Mouse (Mus musculus): Measurements from ENCODE around the gene Hoxa2. TPM values are rescaled to one million over a fixed set of nuclear protein-coding genes. Genes with fewer than 3 reads are reported as not detected.
A peak's percentile ranks its signal among the peaks of the same experiment; 100 is the strongest.

Gene Hoxa2
- total and polyA plus RNA-seq, 3 experiments = 0.26 TPM; not detected in 2

GRCm38 (mm10) chr6:52211961-52212360 is 47.3 kb upstream of the Hoxa2 start:
- peak overlapping the region; percentile 52 to 57 (median 53) for H3K4me3 ChIP-seq (replicated peaks in 1 of 3; ENCODE audit: low read depth in 2 of 3, low read length in 2 of 3, poor library complexity in 1 of 3)
- DNase-seq (ENCODE audit: extremely low read depth) = no peak
- peaks cover 24% of the 10 kb centered on the region for H3K9me3 ChIP-seq (replicated peaks; ENCODE audit: low read length)
- TF ChIP-seq MXI1 (IDR thresholded peaks at IDR 0.05; ENCODE audit: low read depth, low read length) (no peak), RCOR1 (conservative IDR thresholded peaks at IDR 0.05; ENCODE audit: low read depth, low read length) (no peak), MAZ (IDR thresholded peaks at IDR 0.05; ENCODE audit: low read depth, low read length) (no peak), ZNF384 (IDR thresholded peaks at IDR 0.05; ENCODE audit: low read depth, low read length) (no peak), TBP (conservative IDR thresholded peaks at IDR 0.05; ENCODE audit: low read depth, low read length) (no peak), ETS1 (conservative IDR thresholded peaks at IDR 0.05; ENCODE audit: low read depth, low read length) (no peak), MAX (IDR thresholded peaks at IDR 0.05; ENCODE audit: low read length) (no peak), CTCF (conservative IDR thresholded peaks at IDR 0.05 in 1 of 2, IDR thresholded peaks at IDR 0.05 in 1 of 2; ENCODE audit: low read depth in 2 of 2, low read length in 2 of 2) (no peak), ZC3H11A (IDR thresholded peaks at IDR 0.05; ENCODE audit: low read depth, low read length) (no peak), CHD1 (IDR thresholded peaks at IDR 0.05; ENCODE audit: low read depth, low read length) (no peak), JUND (conservative IDR thresholded peaks at IDR 0.05; ENCODE audit: low read depth, low read length) (no peak), NELFE (IDR thresholded peaks at IDR 0.05; ENCODE audit: low read depth, low read length) (no peak), HCFC1 (IDR thresholded peaks at IDR 0.05; ENCODE audit: low read depth, low read length) (no peak), GABPA (IDR thresholded peaks at IDR 0.05; ENCODE audit: insufficient replicate concordance, low read depth, low read length) (no peak), EP300 (IDR thresholded peaks at IDR 0.05; ENCODE audit: low read length) (no peak), UBTF (IDR thresholded peaks at IDR 0.05; ENCODE audit: low read depth, low read length) (no peak), POLR2AphosphoS2 (IDR thresholded peaks at IDR 0.05; ENCODE audit: low read depth, low read length) (no peak)
- peak overlapping the region; percentile 59 for H3K4me2 ChIP-seq (ENCODE audit: insufficient read depth, low read depth, poor library complexity, severe bottlenecking)
- H3K27ac ChIP-seq (ENCODE audit: insufficient read depth, low read depth) = peak overlapping the region; percentile 58
- peaks cover 4 to 17% of the 10 kb centered on the region in 2 experiments; a peak in 2 of 4 replicates for H3K4me1 ChIP-seq (ENCODE audit: control insufficient read depth in 1 of 2, insufficient read depth in 2 of 2)
- dilution Hi-C loops (cut with MboI; ENCODE audit: extremely low pct_ligation_motif_present, extremely low pct_unique_long_range_greater_than_20kb, low sequenced_read_pairs) (no loop called here), in situ Hi-C loops (cut with MboI; ENCODE audit: low pct_ligation_motif_present, low pct_unique_long_range_greater_than_20kb, low sequenced_read_pairs) (loop anchor here (10.0 to 25.0 kb wide), 2 partner anchors 200 to 347 kb away; partner anchors contain the start of gene Skap2)
- peaks cover 2% of the 10 kb centered on the region for H3K27me3 ChIP-seq (replicated peaks)
- peak overlapping the region; percentile 41 for H3K9ac ChIP-seq (ENCODE audit: insufficient read depth, low read depth)
- H3K36me3 ChIP-seq (replicated peaks in 1 of 2; ENCODE audit: control insufficient read depth in 1 of 2, insufficient read depth in 1 of 2, low read length in 1 of 2) = peaks cover 0 to 10% of the 10 kb centered on the region in 2 experiments
- no peaks in the 10 kb centered on the region for H3K79me2 ChIP-seq (replicated peaks; ENCODE audit: control insufficient read depth, extremely low read depth, insufficient read depth, poor library complexity, severe bottlenecking)

GRCm38 (mm10) chr6:52211170-52211935 is 46.7 kb upstream of the Hoxa2 start:
- peaks cover 1 to 15% of the 10 kb centered on the region in 2 experiments for H3K36me3 ChIP-seq (replicated peaks in 1 of 2; ENCODE audit: control insufficient read depth in 1 of 2, insufficient read depth in 1 of 2, low read length in 1 of 2)
- dilution Hi-C loops (cut with MboI; ENCODE audit: extremely low pct_ligation_motif_present, extremely low pct_unique_long_range_greater_than_20kb, low sequenced_read_pairs) = no loop called here
- no peaks in the 10 kb centered on the region for H3K79me2 ChIP-seq (replicated peaks; ENCODE audit: control insufficient read depth, extremely low read depth, insufficient read depth, poor library complexity, severe bottlenecking)
- peak overlapping the region; percentile 58; the same call in 1 of the 2 replicates for H3K27ac ChIP-seq (ENCODE audit: insufficient read depth, low read depth)
- peak overlapping the region; percentile 52 to 57 (median 53) for H3K4me3 ChIP-seq (replicated peaks in 1 of 3; ENCODE audit: low read depth in 2 of 3, low read length in 2 of 3, poor library complexity in 1 of 3)
- peak; percentile 59 for DNase-seq (ENCODE audit: extremely low read depth)
- H3K27me3 ChIP-seq (replicated peaks) = peaks cover 2% of the 10 kb centered on the region
- H3K9me3 ChIP-seq (replicated peaks; ENCODE audit: low read length) = peaks cover 26% of the 10 kb centered on the region
- in situ Hi-C loops (cut with MboI; ENCODE audit: low pct_ligation_motif_present, low pct_unique_long_range_greater_than_20kb, low sequenced_read_pairs) = loop anchor here (10.0 to 25.0 kb wide), 2 partner anchors 199 to 347 kb away; partner anchors contain the start of gene Skap2
- H3K4me1 ChIP-seq (ENCODE audit: control insufficient read depth in 1 of 2, insufficient read depth in 2 of 2) = peaks cover 4 to 17% of the 10 kb centered on the region in 2 experiments; a peak in 2 of 4 replicates
- H3K9ac ChIP-seq (ENCODE audit: insufficient read depth, low read depth) = peak overlapping the region; percentile 41
- peak overlapping the region; percentile 59 for H3K4me2 ChIP-seq (ENCODE audit: insufficient read depth, low read depth, poor library complexity, severe bottlenecking)
- TF ChIP-seq GABPA (IDR thresholded peaks at IDR 0.05; ENCODE audit: insufficient replicate concordance, low read depth, low read length) (no peak), IRF4 (IDR thresholded peaks at IDR 0.05; ENCODE audit: low read depth, low read length) (0 out of 2 replicates have a peak, but pooled peaks have one; percentile 9), EP300 (IDR thresholded peaks at IDR 0.05; ENCODE audit: low read length) (no peak), MAX (IDR thresholded peaks at IDR 0.05; ENCODE audit: low read length) (no peak), MEF2A (IDR thresholded peaks at IDR 0.05; ENCODE audit: borderline replicate concordance, low read depth, low read length) (0 out of 2 replicates have a peak, but pooled peaks have one; percentile 50), ZNF384 (IDR thresholded peaks at IDR 0.05; ENCODE audit: low read depth, low read length) (no peak), USF2 (conservative IDR thresholded peaks at IDR 0.05; ENCODE audit: low read depth, low read length) (no peak), UBTF (IDR thresholded peaks at IDR 0.05; ENCODE audit: low read depth, low read length) (no peak), ZKSCAN1 (IDR thresholded peaks at IDR 0.05; ENCODE audit: borderline replicate concordance, low read depth, low read length) (no peak), ZMIZ1 (IDR thresholded peaks at IDR 0.05; ENCODE audit: low read depth, low read length) (no peak), CTCF (conservative IDR thresholded peaks at IDR 0.05 in 1 of 2, IDR thresholded peaks at IDR 0.05 in 1 of 2; ENCODE audit: low read depth in 2 of 2, low read length in 2 of 2) (peak in 1 of 2 experiments; percentile 76; a peak in 3 of 4 replicates), SIN3A (IDR thresholded peaks at IDR 0.05; ENCODE audit: low read length) (no peak), MXI1 (IDR thresholded peaks at IDR 0.05; ENCODE audit: low read depth, low read length) (no peak), USF1 (IDR thresholded peaks at IDR 0.05; ENCODE audit: low read depth, low read length) (no peak), TCF12 (IDR thresholded peaks at IDR 0.05; ENCODE audit: low read depth, low read length) (peak; percentile 46; the same call in 1 of the 2 replicates), ZC3H11A (IDR thresholded peaks at IDR 0.05; ENCODE audit: low read depth, low read length) (no peak), RCOR1 (conservative IDR thresholded peaks at IDR 0.05; ENCODE audit: low read depth, low read length) (no peak), CHD1 (IDR thresholded peaks at IDR 0.05; ENCODE audit: low read depth, low read length) (no peak), NELFE (IDR thresholded peaks at IDR 0.05; ENCODE audit: low read depth, low read length) (peak; percentile 61), POLR2AphosphoS2 (IDR thresholded peaks at IDR 0.05; ENCODE audit: low read depth, low read length) (no peak), RAD21 (IDR thresholded peaks at IDR 0.05; ENCODE audit: low read depth, low read length) (peak; percentile 26), MAFK (IDR thresholded peaks at IDR 0.05; ENCODE audit: insufficient replicate concordance, low read length) (no peak)
